Mouse (Mus musculus): ENCODE results near the gene Helq. TPM values are rescaled to one million over a fixed set of nuclear protein-coding genes. Genes with fewer than 3 reads are reported as not detected.

Gene Helq
- polyA plus RNA-seq, 1 experiment, result 5.9 TPM

DNA sequence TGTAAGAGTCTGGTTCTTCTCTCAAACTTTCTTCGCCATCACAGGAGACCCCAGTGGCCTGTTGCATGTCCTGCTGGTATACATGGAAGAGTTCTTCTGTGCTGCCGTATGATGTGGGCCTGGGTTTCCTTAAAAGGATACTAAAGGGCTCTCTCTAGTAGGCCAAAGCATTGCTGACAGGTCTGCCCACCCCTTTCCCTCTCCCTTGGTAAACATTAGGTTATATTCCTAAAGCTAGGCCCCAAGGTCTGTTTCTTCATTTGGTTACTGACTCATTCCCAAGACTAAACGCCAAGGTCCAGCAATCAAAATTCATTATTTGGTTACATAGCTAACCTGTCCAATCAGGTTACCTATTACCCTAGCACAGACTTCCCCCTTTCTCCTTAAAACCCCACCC lies 34.3 kb upstream of the Helq start:
- DNase-seq, result no peak
- WGBS, result 87% methylated on average over 3 of the region's 3 CpGs
- Histone ChIP-seq H3K4me3 (replicated peaks; ENCODE audit: extremely low read depth, low read depth, low read length) (no peak overlapping the region), H3K4me1 (ENCODE audit: control insufficient read depth, insufficient read depth, low read length) (no peaks in the 10 kb centered on the region)
- no peak for TF ChIP-seq CTCF (IDR thresholded peaks at IDR 0.05; ENCODE audit: insufficient read depth, low read length)
- no peak for TF ChIP-seq POLR2A (IDR thresholded peaks at IDR 0.05; ENCODE audit: borderline replicate concordance, extremely low read depth, low read depth, low read length)

DNA sequence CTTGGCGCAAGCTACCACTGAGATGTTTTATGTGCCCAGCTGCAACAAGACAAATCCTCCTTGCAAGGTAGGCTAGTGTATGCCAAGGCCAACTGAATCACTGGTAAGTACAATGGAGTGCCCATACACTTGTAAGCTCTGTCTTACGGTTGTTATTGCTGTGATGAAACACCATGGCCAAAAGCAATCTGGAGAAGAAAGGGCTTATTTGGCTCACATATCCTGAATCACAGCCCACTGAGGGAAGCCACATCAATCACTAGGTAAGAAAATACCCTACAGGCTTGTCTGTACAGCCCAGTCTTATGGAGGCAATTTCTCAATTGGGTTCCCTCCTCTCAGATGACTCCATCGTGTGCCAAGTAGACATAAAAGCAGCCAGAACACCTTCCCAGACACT lies 30.3 kb upstream of the Helq start:
- no peak for DNase-seq
- TF ChIP-seq POLR2A (IDR thresholded peaks at IDR 0.05; ENCODE audit: borderline replicate concordance, extremely low read depth, low read depth, low read length), result no peak
- TF ChIP-seq CTCF (IDR thresholded peaks at IDR 0.05; ENCODE audit: insufficient read depth, low read length), result no peak
- Histone ChIP-seq H3K4me1 (ENCODE audit: control insufficient read depth, insufficient read depth, low read length) (no peaks in the 10 kb centered on the region), H3K4me3 (replicated peaks; ENCODE audit: extremely low read depth, low read depth, low read length) (no peak overlapping the region)
- WGBS, result 78% methylated on average over 3 of the region's 3 CpGs

DNA sequence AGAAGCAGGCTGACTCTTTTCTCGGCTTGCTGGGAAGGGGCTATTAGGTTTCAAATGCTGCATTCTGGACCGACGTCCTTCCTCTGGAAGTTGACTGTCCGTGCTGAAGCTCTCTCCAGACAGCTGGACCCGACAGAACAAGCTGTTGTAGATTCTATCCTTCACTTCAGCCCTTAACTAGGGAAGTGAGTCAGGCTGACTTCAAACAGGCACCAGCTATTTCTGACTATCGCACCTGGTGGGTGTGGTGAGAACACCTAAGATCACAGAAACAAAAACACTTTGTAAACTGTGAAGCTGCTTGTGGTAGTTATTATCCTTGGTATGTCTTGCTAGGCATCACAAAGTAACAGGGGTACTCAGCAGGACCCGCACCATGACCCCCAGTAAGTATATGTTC lies 28.1 kb upstream of the Helq start:
- Histone ChIP-seq H3K4me1 (ENCODE audit: control insufficient read depth, insufficient read depth, low read length) (no peaks in the 10 kb centered on the region), H3K4me3 (replicated peaks; ENCODE audit: extremely low read depth, low read depth, low read length) (no peak overlapping the region)
- no peak for DNase-seq
- WGBS, result 65% methylated on average over 7 of the region's 7 CpGs
- TF ChIP-seq POLR2A (IDR thresholded peaks at IDR 0.05; ENCODE audit: borderline replicate concordance, extremely low read depth, low read depth, low read length), result no peak
- no peak for TF ChIP-seq CTCF (IDR thresholded peaks at IDR 0.05; ENCODE audit: insufficient read depth, low read length)

DNA sequence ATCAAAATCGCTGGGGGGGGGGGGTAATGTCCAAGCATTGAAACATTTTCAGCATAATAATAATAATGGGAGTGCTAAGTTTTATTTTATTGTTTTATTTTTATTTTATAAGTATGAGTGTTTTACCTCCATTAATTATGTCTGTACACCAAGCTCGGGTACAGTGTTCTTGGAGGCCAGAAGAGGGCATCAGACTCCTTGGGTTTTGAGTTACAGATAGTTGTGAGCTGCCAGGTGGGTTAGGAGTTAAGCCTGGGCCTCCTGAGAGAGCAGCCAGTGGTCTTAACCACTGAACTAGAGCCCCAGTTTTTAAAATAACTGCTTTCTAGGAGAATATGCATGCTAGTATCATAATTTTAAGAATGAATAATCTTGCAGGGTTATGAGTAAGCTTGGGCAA lies 27.6 kb upstream of the Helq start:
- no peaks in the 10 kb centered on the region for H3K4me1 ChIP-seq (ENCODE audit: control insufficient read depth, insufficient read depth, low read length)
- TF ChIP-seq CTCF (IDR thresholded peaks at IDR 0.05; ENCODE audit: insufficient read depth, low read length) (0 out of 2 replicates have a peak, but pooled peaks have one; percentile 9), POLR2A (IDR thresholded peaks at IDR 0.05; ENCODE audit: borderline replicate concordance, extremely low read depth, low read depth, low read length) (no peak)
- H3K4me3 ChIP-seq (replicated peaks; ENCODE audit: extremely low read depth, low read depth, low read length), result no peak overlapping the region
- no peak for DNase-seq
- whole genome bisulfite sequencing, result 15% methylated on average over 2 of the region's 2 CpGs

GRCm38 (mm10) chr5:100822826-100823225 lies 24.4 kb upstream of the Helq start:
- 66% methylated on average over 7 of the region's 7 CpGs for WGBS
- DNase-seq, result no peak
- Histone ChIP-seq H3K4me3 (replicated peaks; ENCODE audit: extremely low read depth, low read depth, low read length) (no peak overlapping the region), H3K4me1 (ENCODE audit: control insufficient read depth, insufficient read depth, low read length) (no peaks in the 10 kb centered on the region)
- no peak for TF ChIP-seq POLR2A (IDR thresholded peaks at IDR 0.05; ENCODE audit: borderline replicate concordance, extremely low read depth, low read depth, low read length)
- TF ChIP-seq CTCF (IDR thresholded peaks at IDR 0.05; ENCODE audit: insufficient read depth, low read length), result no peak

DNA sequence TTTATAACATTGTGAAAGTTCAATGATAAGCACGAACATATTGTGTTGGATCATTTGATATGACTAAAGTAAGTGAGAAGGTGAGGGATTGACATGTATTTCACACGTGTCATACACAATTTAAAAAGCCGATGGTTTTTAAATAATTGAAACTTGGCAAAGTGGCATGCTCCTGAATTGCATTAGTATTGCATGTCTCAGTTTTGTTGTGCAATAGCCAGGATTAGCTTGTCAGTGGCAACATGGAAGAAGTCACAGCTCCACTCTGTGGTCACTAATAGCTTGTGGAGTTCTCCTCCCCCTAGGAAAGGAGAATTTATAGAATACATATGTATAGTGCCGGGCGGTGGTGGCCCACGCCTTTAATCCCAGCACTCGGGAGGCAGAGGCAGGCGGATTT lies 23.0 kb upstream of the Helq start:
- H3K4me3 ChIP-seq (replicated peaks; ENCODE audit: extremely low read depth, low read depth, low read length), result no peak overlapping the region
- TF ChIP-seq POLR2A (IDR thresholded peaks at IDR 0.05; ENCODE audit: borderline replicate concordance, extremely low read depth, low read depth, low read length), result no peak
- TF ChIP-seq CTCF (IDR thresholded peaks at IDR 0.05; ENCODE audit: insufficient read depth, low read length), result no peak
- DNase-seq, result no peak
- H3K4me1 ChIP-seq (ENCODE audit: control insufficient read depth, insufficient read depth, low read length), result no peaks in the 10 kb centered on the region
- 67% methylated on average over 8 of the region's 8 CpGs for WGBS

DNA sequence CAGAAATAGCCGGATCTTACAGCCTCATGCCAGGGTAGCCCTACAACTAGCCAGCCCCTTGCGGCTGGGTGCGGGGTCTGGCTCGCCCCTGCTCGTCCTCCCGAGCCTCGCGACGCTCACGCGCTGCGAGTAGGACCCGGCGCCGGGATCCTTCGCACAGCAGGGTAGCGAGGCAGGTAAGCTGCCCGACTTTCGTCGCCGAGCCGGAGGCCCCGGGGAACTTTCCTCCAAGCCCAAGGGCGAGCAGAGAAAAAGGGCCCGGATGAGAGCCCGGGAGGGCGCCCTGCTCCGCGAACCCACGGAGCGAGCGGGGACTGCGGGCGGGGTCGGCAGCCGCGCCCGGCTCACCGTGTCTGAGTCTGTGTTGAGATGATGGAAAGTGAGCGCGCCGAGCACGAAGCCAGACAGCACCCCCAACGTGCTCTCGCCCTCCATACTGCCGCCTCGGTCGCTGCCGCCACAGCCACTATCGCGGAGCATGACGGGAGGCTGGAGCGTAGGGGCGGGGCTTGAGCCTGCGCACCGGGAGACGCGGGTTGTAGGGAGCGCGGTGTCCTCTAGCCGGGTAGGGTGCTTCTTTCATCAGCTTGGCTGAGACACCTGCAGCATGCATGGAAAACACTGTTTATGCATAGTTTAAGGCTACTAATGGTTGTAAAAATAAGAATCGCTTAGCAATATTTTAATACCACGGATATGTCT lies 22.2 kb upstream of the Helq start, which contains the start of gene Abraxas1:
Gene Abraxas1, minus strand, starts transcription at position 483 of the 702 bp plus-strand sequence.
- TF ChIP-seq CTCF (IDR thresholded peaks at IDR 0.05; ENCODE audit: insufficient read depth, low read length) (no peak), POLR2A (IDR thresholded peaks at IDR 0.05; ENCODE audit: borderline replicate concordance, extremely low read depth, low read depth, low read length) (peak; percentile 77; the same call in 1 of the 2 replicates)
- Histone ChIP-seq H3K4me3 (replicated peaks; ENCODE audit: extremely low read depth, low read depth, low read length) (peak within 1 kb of the TSS; percentile 87), H3K4me1 (ENCODE audit: control insufficient read depth, insufficient read depth, low read length) (no peaks in the 10 kb centered on the region)
- peak; percentile 84 for DNase-seq
- under 1% methylated on average over 63 of the region's 63 CpGs for WGBS

DNA sequence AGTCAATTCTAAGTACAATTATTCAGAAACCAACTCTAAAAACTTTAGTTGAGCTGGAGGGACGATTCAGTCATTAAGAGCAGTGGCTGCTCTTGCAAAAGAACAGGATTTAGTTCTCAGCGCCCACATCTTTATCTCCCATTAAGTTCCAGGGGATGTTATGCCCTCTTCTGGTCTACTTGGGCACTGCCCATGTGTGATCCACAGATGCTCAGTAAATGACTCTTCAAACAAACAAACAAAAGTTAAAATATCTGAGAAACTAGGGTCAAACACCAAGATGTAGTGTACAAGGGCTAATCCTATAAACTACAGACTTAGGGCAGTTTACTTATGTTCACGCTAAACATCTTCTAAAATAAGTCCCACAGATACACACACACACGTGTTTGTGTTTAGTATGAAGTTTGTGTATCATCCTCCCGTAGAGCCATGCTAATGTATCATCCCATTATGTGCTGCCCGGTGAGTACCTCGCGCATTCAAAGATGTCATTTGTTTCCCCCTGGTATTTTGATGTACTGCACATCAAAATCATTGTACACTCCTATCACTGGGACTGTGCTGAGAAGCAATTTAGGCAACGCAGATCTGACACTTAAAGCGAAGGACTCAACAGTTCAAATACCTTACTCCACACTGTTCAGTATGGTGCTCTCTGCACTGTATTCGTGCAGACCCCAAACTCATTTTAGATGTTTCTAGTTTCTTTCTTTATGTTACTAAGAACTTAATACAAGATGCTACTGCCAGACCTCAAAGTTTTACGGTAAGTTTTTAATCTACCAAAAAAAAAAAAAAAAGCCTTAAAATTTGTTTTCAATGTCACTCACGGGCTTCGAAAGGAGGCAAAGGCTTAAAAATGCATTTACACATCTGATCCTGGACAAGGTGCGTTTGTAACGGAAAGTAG lies 21.4 kb upstream of the Helq start:
- no peaks in the 10 kb centered on the region for H3K4me1 ChIP-seq (ENCODE audit: control insufficient read depth, insufficient read depth, low read length)
- WGBS, result 27% methylated on average over 16 of the region's 16 CpGs
- no peak for TF ChIP-seq CTCF (IDR thresholded peaks at IDR 0.05; ENCODE audit: insufficient read depth, low read length)
- TF ChIP-seq POLR2A (IDR thresholded peaks at IDR 0.05; ENCODE audit: borderline replicate concordance, extremely low read depth, low read depth, low read length), result no peak
- H3K4me3 ChIP-seq (replicated peaks; ENCODE audit: extremely low read depth, low read depth, low read length), result peak overlapping the region; percentile 87
- DNase-seq, result no peak

DNA sequence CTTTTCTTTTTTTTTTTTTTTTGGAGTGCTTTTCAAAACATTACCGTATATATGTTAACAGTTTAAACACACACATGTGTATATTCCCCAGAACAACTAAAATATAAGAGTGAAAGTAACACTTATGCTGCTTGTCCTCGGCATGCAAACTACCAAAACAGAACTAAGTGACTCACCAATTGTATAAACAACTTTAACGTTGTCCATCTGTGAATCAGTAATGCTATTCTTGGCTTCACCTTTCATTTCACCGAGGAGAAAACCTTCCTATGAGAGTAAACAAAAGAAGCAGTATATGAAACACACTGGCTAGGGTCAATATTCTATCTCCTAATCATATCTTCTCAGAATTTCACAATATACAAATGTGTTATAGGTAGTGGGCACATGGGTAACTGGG lies 19.9 kb upstream of the Helq start:
- Histone ChIP-seq H3K4me3 (replicated peaks; ENCODE audit: extremely low read depth, low read depth, low read length) (no peak overlapping the region), H3K4me1 (ENCODE audit: control insufficient read depth, insufficient read depth, low read length) (no peaks in the 10 kb centered on the region)
- WGBS, result 46% methylated on average over 4 of the region's 4 CpGs
- no peak for DNase-seq
- TF ChIP-seq CTCF (IDR thresholded peaks at IDR 0.05; ENCODE audit: insufficient read depth, low read length) (no peak), POLR2A (IDR thresholded peaks at IDR 0.05; ENCODE audit: borderline replicate concordance, extremely low read depth, low read depth, low read length) (no peak)

Measured in lung, adult 2 months (tissue).